7 mouse cellular contexts compared by ENCODE assay signal in genomic region chr2:154583906-154584872, GRCm38 (mm10). TPM values are rescaled to one million over a fixed set of nuclear protein-coding genes. Genes with fewer than 3 reads are reported as not detected.
DNase-seq lines count a peak whose midpoint lies in the region; ATAC-seq lines count a peak whose summit lies in the region.

No protein-coding gene starts in this region.

- H3K4me3 ChIP-seq in neural tube, embryonic 14.5 days (ENCODE audit: low read depth, low read length), result no peak overlapping the region

- no peaks in the 10 kb centered on the region for H3K27me3 ChIP-seq in neural tube, embryonic 14.5 days (ENCODE audit: control insufficient read depth, insufficient read depth, low read length)

- ATAC-seq in neural tube, embryonic 14.5 days (ENCODE audit: low read depth), result peak; percentile 82
- no peak for ATAC-seq in inflammation-experienced regulatory T-cells, adult 6 months

- H3K4me2 ChIP-seq in neural tube, embryonic 14.5 days (ENCODE audit: low read depth, low read length), result no peak overlapping the region

- 0 out of 2 replicates have a peak, but pooled peaks cover 5% of the 10 kb centered on the region for H3K36me3 ChIP-seq in neural tube, embryonic 14.5 days (ENCODE audit: control insufficient read depth, insufficient read depth, low read length)

- no peak overlapping the region for H3K9ac ChIP-seq in neural tube, embryonic 14.5 days (replicated peaks; ENCODE audit: low read depth, low read length)

- WGBS in neural tube, embryonic 14.5 days, result 39% methylated on average over 15 of the region's 15 CpGs

- no peaks in the 10 kb centered on the region for H3K9me3 ChIP-seq in neural tube, embryonic 14.5 days (ENCODE audit: control insufficient read depth, low read length)

- H3K27ac ChIP-seq in neural tube, embryonic 14.5 days (ENCODE audit: low read depth, low read length), result 0 out of 2 replicates have a peak overlapping the region, but pooled peaks have one; percentile 16

- H3K4me1 ChIP-seq in neural tube, embryonic 14.5 days (ENCODE audit: control insufficient read depth, insufficient read depth, low read length), result 0 out of 2 replicates have a peak, but pooled peaks cover 4% of the 10 kb centered on the region

- DNase-seq in Muller cell, postnatal 12 days (ENCODE audit: inconsistent ontology term), result peak; percentile 36
- DNase-seq in cerebellum, adult 11-12 months, result peak; percentile 86
- peak; percentile 64 to 80 for DNase-seq in frontal cortex, postnatal 25 days (ENCODE audit: low spot score in 2 of 2)
- DNase-seq in left cerebral cortex, adult 9 months (ENCODE audit: low spot score in 2 of 2), result peak; percentile 90 to 96
- no peak for DNase-seq in adrenal gland, postnatal 14 days

RNA-seq across cellular contexts. Expression of gene E2f1, which starts 14.5 kb away (rescaled TPM):
- polyA plus RNA-seq in neural tube, embryonic 14.5 days (2014; fragmentation: Nextera tagmentation; extraction: Ambion mirVana), result 0.92 and 1.8 TPM in 2 replicates
- polyA plus RNA-seq in inflammation-experienced regulatory T-cells, adult 6 months (2017; shearing (Covaris generic)), result 1 to 10 TPM; 1.3 to 2.6 (median 1.5) TPM
- 12.1 and 12.2 TPM in 2 replicates for total RNA-seq in adrenal gland, postnatal 14 days (2021)

RNA-seq across cellular contexts. Expression of gene Pxmp4, which starts 19.3 kb away (rescaled TPM):
- polyA plus RNA-seq in neural tube, embryonic 14.5 days (2014; fragmentation: Nextera tagmentation; extraction: Ambion mirVana), result 16.0 and 17.5 TPM in 2 replicates
- polyA plus RNA-seq in inflammation-experienced regulatory T-cells, adult 6 months (2017; shearing (Covaris generic)), result 10 to 100 TPM; 15.1 to 21.3 (median 20.2) TPM
- 41.9 and 44.4 TPM in 2 replicates for total RNA-seq in adrenal gland, postnatal 14 days (2021)

RNA-seq across cellular contexts. Expression of gene Necab3, which starts 25.5 kb away (rescaled TPM):
- polyA plus RNA-seq in neural tube, embryonic 14.5 days (2014; fragmentation: Nextera tagmentation; extraction: Ambion mirVana), result 11.5 and 16.8 TPM in 2 replicates
- polyA plus RNA-seq in inflammation-experienced regulatory T-cells, adult 6 months (2017; shearing (Covaris generic)), result 1 to 10 TPM in 2 of 3 experiments, not detected in 1; 1.1 TPM
- 2.3 and 3.9 TPM in 2 replicates for total RNA-seq in adrenal gland, postnatal 14 days (2021)

RNA-seq across cellular contexts. Expression of gene Zfp341, which starts 28.9 kb away (rescaled TPM):
- polyA plus RNA-seq in neural tube, embryonic 14.5 days (2014; fragmentation: Nextera tagmentation; extraction: Ambion mirVana), result 2.0 and 2.1 TPM in 2 replicates
- under 1 TPM in 2 of 3 experiments, not detected in 1; 0.59 to 0.88 TPM for polyA plus RNA-seq in inflammation-experienced regulatory T-cells, adult 6 months (2017; shearing (Covaris generic))
- 2.2 and 3.1 TPM in 2 replicates for total RNA-seq in adrenal gland, postnatal 14 days (2021)

RNA-seq across cellular contexts. Expression of gene 4930519P11Rik, which starts 29.0 kb away (rescaled TPM):
- 0.92 TPM in 1 of 2 replicates, not detected in the other for polyA plus RNA-seq in neural tube, embryonic 14.5 days (2014; fragmentation: Nextera tagmentation; extraction: Ambion mirVana)
- polyA plus RNA-seq in inflammation-experienced regulatory T-cells, adult 6 months (2017; shearing (Covaris generic)), result not detected
- total RNA-seq in adrenal gland, postnatal 14 days (2021), result not detected in 2 replicates
